Mouse (Mus musculus) heart, postnatal 0 days (tissue): ENCODE results near the gene Trp63. TPM values are rescaled to one million over a fixed set of nuclear protein-coding genes. Genes with fewer than 3 reads are reported as not detected.

Source experiments
- ATAC-seq: fragments of 200-750 bp; cut with Nextera tagmentation; 2 replicates; pipeline ENCODE4 v1.8.0; 2017; ENCODE audit warnings: low read depth, moderate number of reproducible peaks, moderate library complexity; ENCODE audit not compliant: insufficient read depth
- DNase-seq: peaks from one replicate; pipeline ENCODE4 v3.0.0-alpha.2; 2016; ENCODE audit warnings: low spot score
- H3K27ac ChIP-seq: fragments of 300-500 bp; sonication (generic); 2 replicates; pipeline ENCODE4 v1.5.1; 2014; ENCODE audit warnings: low read depth, mild to moderate bottlenecking
- H3K27me3 ChIP-seq: fragments of 300-500 bp; sonication (generic); 2 replicates; pipeline ENCODE4 v1.6.1; 2014; ENCODE audit warnings: low read length, mixed read lengths; ENCODE audit not compliant: control insufficient read depth, insufficient read depth
- H3K36me3 ChIP-seq: fragments of 300-500 bp; sonication (generic); replicated peaks from 2 replicates; pipeline ENCODE4 v1.6.1; 2014; ENCODE audit warnings: low read length, mixed read lengths; ENCODE audit not compliant: control insufficient read depth, insufficient read depth
- H3K4me1 ChIP-seq: fragments of 300-500 bp; sonication (generic); 2 replicates; pipeline ENCODE4 v1.6.1; 2014; ENCODE audit warnings: antibody characterized with exemption; ENCODE audit not compliant: control insufficient read depth, insufficient read depth
- H3K4me2 ChIP-seq: fragments of 300-500 bp; sonication (generic); 2 replicates; pipeline ENCODE4 v1.6.1; 2014; ENCODE audit warnings: low read depth, mild to moderate bottlenecking, low read length, moderate library complexity
- H3K4me3 ChIP-seq: fragments of 300-500 bp; sonication (generic); 2 replicates; pipeline ENCODE4 v1.5.1; 2014; ENCODE audit warnings: low read depth, low read length
- H3K9ac ChIP-seq: fragments of 300-500 bp; sonication (generic); replicated peaks from 2 replicates; pipeline ENCODE4 v1.6.1; 2014; ENCODE audit warnings: low read depth, low read length, mixed read lengths
- H3K9me3 ChIP-seq: fragments of 300-500 bp; sonication (generic); replicated peaks from 2 replicates; pipeline ENCODE4 v1.6.1; 2016; ENCODE audit warnings: low read length; ENCODE audit not compliant: control insufficient read depth
- CTCF ChIP-seq: IDR thresholded peaks from 2 replicates; pipeline ENCODE4 v1.5.1; 2016; ENCODE audit warnings: antibody characterized with exemption, control low read depth, low read depth
- EP300 ChIP-seq: IDR thresholded peaks from 2 replicates; pipeline ENCODE4 v1.6.1; 2016; ENCODE audit warnings: antibody characterized with exemption, low read depth
- WGBS: fragments of 180-500 bp; shearing (Covaris S2); extraction: QIAGEN DNeasy Blood & Tissue Kit; methylation state at CpG from one replicate; pipeline ENCODE4 v1.1.7; 2014; 5-methylcytosine and 5-hydroxymethylcytosine counted together
- polyA plus RNA-seq: library from polyadenylated mRNA; unstranded; fragments of >200 nt; fragmentation: Nextera tagmentation; extraction: Ambion mirVana; gene quantifications from 2 replicates; pipeline ENCODE4 v1.2.1, GENCODE M21; 2015
- total RNA-seq: library from RNA; depleted of rRNA; stranded (reverse); fragments of >200 nt; gene quantifications from 2 replicates; pipeline ENCODE4 v1.2.3, GENCODE M21; 2014; ENCODE audit warnings: low replicate concordance

Gene Trp63
- total and polyA plus RNA-seq, 2 experiments from 2014 or later = 0.37 to 0.88 TPM

DNA sequence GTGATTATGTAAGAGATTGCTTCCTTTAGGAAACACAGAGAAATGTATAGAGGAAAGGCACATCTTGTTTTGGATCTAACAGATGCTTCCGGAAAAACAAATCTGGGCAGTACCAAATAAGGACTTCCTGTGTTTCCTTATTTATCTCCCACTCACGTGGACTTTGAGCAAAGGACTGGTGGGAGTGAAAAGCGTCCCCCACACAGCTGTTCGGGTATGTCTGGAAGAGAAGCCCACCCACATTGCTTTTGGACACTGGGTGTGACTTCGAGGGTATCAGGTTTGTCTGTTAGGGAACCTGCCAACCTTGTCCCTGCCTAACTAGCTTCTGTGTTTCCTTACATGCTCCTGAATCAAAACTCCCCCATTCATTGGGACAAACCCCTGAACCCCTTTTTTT, 3.2 kb upstream of the Trp63 start:
- TF ChIP-seq CTCF (no peak), EP300 (no peak)
- WGBS = 44% methylated on average over 5 of the region's 5 CpGs
- 0 out of 2 replicates have a peak, but pooled peaks cover 3% of the 10 kb centered on the region for H3K4me1 ChIP-seq
- H3K27me3 ChIP-seq = no peaks in the 10 kb centered on the region
- no peak overlapping the region for H3K4me3 ChIP-seq
- H3K9me3 ChIP-seq = no peaks in the 10 kb centered on the region
- H3K9ac ChIP-seq = no peak overlapping the region
- no peak overlapping the region for H3K27ac ChIP-seq
- no peak overlapping the region for H3K4me2 ChIP-seq
- no peaks in the 10 kb centered on the region for H3K36me3 ChIP-seq
- no peak for ATAC-seq
- DNase-seq = no peak

DNA sequence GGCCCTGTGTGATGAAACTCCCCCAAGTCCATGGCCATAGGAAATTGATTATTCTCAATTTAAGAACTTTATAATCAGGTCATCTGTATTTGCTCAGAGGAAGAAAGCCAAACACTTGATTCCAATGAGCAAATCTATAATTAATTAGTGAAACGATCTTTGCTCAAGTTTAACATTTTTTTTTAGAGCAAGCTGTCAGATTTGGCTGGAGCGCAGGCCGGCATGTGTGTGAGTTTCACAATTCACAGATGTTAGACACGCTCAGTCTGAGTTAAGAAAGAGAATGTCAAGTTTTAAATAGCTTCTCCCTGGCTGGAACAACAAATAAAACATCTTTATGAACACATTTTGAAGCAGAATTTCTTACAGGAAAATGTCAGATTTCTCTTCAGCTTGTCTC, 1.0 kb upstream of the Trp63 start:
- TF ChIP-seq EP300 (no peak), CTCF (no peak)
- DNase-seq = no peak
- Histone ChIP-seq H3K4me3 (no peak overlapping the region), H3K27ac (no peak overlapping the region), H3K36me3 (no peaks in the 10 kb centered on the region), H3K4me2 (no peak overlapping the region), H3K9ac (no peak overlapping the region), H3K9me3 (no peaks in the 10 kb centered on the region), H3K27me3 (no peaks in the 10 kb centered on the region), H3K4me1 (0 out of 2 replicates have a peak, but pooled peaks cover 3% of the 10 kb centered on the region)
- 63% methylated on average over 4 of the region's 4 CpGs for WGBS
- no peak for ATAC-seq

DNA sequence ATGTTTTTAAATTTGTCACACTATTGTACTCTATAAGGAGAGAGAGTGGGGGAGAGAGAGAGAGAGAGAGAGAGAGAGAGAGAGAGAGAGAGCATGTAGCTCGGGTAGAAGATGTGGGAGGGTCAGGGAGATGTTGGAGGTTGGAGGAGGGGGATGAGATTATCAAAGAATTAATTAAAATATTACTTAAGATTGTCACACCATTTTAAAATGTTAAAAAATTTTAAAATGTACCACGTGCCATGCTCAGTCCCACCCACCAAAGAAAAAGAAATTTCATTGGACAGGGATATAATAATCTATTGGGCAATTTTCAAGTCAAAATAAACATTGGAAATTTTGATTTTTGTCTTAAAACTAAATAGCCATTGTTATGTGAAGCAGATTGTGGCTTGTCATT, 1.0 kb downstream of the Trp63 start:
- Histone ChIP-seq H3K27me3 (no peaks in the 10 kb centered on the region), H3K4me3 (no peak overlapping the region), H3K4me2 (no peak overlapping the region), H3K9ac (no peak overlapping the region), H3K27ac (no peak overlapping the region), H3K9me3 (no peaks in the 10 kb centered on the region), H3K36me3 (no peaks in the 10 kb centered on the region), H3K4me1 (0 out of 2 replicates have a peak, but pooled peaks cover 3% of the 10 kb centered on the region)
- WGBS = 64% methylated on average over 2 of the region's 2 CpGs
- TF ChIP-seq CTCF (no peak), EP300 (no peak)
- DNase-seq (no peak), ATAC-seq (no peak)

DNA sequence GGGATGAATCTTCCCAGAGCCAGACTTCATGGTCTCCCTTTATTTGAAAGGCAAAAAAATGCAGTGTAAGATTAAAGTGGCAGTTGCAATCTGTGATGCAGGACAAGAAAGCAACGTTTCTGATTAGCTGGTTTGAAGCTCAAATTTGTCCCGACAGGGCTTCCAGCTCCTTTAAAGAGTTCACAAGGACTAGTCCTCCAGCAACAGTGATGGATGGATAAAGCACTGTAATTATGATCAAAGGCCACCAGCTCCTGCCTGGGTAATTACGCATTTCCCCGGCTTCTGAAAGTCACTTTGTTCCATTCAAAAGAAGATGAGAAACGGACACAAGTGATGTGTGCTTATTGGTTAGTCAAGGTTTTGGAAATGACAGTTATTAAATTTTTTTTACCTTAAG, 7.0 kb downstream of the Trp63 start:
- DNase-seq = no peak
- Histone ChIP-seq H3K27ac (no peak overlapping the region), H3K4me3 (no peak overlapping the region), H3K36me3 (no peaks in the 10 kb centered on the region), H3K4me2 (no peak overlapping the region), H3K9me3 (no peaks in the 10 kb centered on the region), H3K4me1 (no peaks in the 10 kb centered on the region), H3K27me3 (no peaks in the 10 kb centered on the region), H3K9ac (no peak overlapping the region)
- TF ChIP-seq CTCF (no peak), EP300 (no peak)
- no peak for ATAC-seq
- 54% methylated on average over 5 of the region's 5 CpGs for WGBS

DNA sequence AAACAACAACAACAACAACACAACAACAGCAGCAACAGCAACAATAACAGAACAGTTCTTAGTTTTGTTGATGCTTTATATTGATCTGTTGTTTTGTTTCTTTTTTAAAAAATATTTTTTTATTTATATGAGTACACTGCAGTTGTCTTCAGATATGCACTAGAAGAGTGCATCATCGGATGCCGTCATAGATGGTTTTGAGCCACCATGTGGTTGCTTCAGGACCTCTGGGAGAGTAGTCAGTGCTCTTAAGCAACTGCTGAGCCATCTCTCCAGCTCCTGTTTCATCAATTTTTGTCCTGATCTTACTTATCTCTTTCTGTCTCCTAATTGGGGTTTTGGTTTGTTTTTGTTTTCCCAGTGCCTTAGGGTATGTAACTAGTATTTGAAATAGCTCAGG, 17.7 kb downstream of the Trp63 start:
- Histone ChIP-seq H3K4me1 (no peaks in the 10 kb centered on the region), H3K4me3 (no peak overlapping the region), H3K9ac (no peak overlapping the region), H3K36me3 (no peaks in the 10 kb centered on the region), H3K9me3 (no peaks in the 10 kb centered on the region; the same call in 1 of the 2 replicates), H3K4me2 (no peak overlapping the region), H3K27ac (no peak overlapping the region), H3K27me3 (no peaks in the 10 kb centered on the region)
- no peak for TF ChIP-seq CTCF
- no peak for TF ChIP-seq EP300
- 82% methylated on average over 2 of the region's 2 CpGs for WGBS
- ATAC-seq (no peak), DNase-seq (no peak)

DNA sequence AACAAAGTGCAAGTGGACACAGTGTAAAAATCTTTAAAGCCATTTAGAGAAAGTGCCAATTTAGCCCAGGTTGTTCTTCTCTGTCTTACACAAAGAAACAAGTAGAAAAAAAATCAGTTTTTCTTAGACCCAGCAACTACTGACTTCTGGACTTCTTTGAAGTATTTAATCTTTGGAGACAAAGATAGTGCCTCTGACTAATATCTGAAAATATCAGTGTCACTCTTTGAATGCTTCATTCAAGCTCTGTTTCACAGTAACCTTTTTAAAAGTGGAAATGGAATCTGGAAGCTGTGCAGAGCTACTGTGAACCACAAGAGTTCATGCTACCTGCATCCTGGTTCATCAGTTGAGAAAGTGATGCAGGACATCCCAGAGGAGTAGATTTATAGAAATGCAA, 22.7 kb downstream of the Trp63 start:
- TF ChIP-seq CTCF (no peak), EP300 (no peak)
- H3K4me3 ChIP-seq = no peak overlapping the region
- H3K36me3 ChIP-seq = no peaks in the 10 kb centered on the region
- H3K9me3 ChIP-seq = no peaks in the 10 kb centered on the region
- H3K4me2 ChIP-seq = no peak overlapping the region
- no peak overlapping the region for H3K9ac ChIP-seq
- ATAC-seq (no peak), DNase-seq (no peak)
- H3K27me3 ChIP-seq = no peaks in the 10 kb centered on the region
- H3K4me1 ChIP-seq = no peaks in the 10 kb centered on the region
- H3K27ac ChIP-seq = no peak overlapping the region
